Mouse (Mus musculus) limb, embryonic 12.5 days (tissue): ENCODE results near the gene 3110009E18Rik. TPM values are rescaled to one million over a fixed set of nuclear protein-coding genes. Genes with fewer than 3 reads are reported as not detected.

Source experiments
- ATAC-seq: fragments of 200-750 bp; cut with Nextera tagmentation; 2 replicates; pipeline ENCODE4 v1.8.0; 2017; ENCODE audit warnings: low read depth, moderate TSS enrichment; ENCODE audit not compliant: insufficient number of reproducible peaks, insufficient read depth, low FRiP score, low TSS enrichment
- H3K27ac ChIP-seq: fragments of 300-500 bp; sonication (generic); 2 replicates; pipeline ENCODE4 v1.5.1; 2016; ENCODE audit warnings: mild to moderate bottlenecking, moderate library complexity
- H3K27me3 ChIP-seq: fragments of 300-500 bp; sonication (generic); 2 replicates; pipeline ENCODE4 v1.6.1; 2016; ENCODE audit warnings: mild to moderate bottlenecking, moderate library complexity
- H3K36me3 ChIP-seq: fragments of 300-500 bp; sonication (generic); 2 replicates; pipeline ENCODE4 v1.6.1; 2016; ENCODE audit warnings: mild to moderate bottlenecking, moderate library complexity
- H3K4me1 ChIP-seq: fragments of 300-500 bp; sonication (generic); replicated peaks from 2 replicates; pipeline ENCODE4 v1.6.1; 2016
- H3K4me2 ChIP-seq: fragments of 300-500 bp; sonication (generic); 2 replicates; pipeline ENCODE4 v1.6.1; 2016; ENCODE audit warnings: mild to moderate bottlenecking, moderate library complexity
- H3K4me3 ChIP-seq: fragments of 300-500 bp; sonication (generic); replicated peaks from 2 replicates; pipeline ENCODE4 v1.5.1; 2016; ENCODE audit warnings: mild to moderate bottlenecking
- H3K9ac ChIP-seq: fragments of 300-500 bp; sonication (generic); replicated peaks from 2 replicates; pipeline ENCODE4 v1.6.1; 2016; ENCODE audit warnings: mild to moderate bottlenecking, moderate library complexity
- H3K9me3 ChIP-seq: fragments of 300-500 bp; sonication (generic); 2 replicates; pipeline ENCODE4 v1.6.1; 2016; ENCODE audit warnings: mild to moderate bottlenecking, moderate library complexity
- WGBS: fragments of 180-500 bp; shearing (Covaris S2); methylation state at CpG from one replicate; pipeline ENCODE4 v1.1.7; 2016; 5-methylcytosine and 5-hydroxymethylcytosine counted together
- polyA plus RNA-seq: library from polyadenylated mRNA; unstranded; fragments of >200 nt; fragmentation: Nextera tagmentation; extraction: Ambion mirVana; gene quantifications from 2 replicates; pipeline ENCODE4 v1.2.1, GENCODE M21; 2016

Gene 3110009E18Rik
- polyA plus RNA-seq, 1 experiment from 2014 or later, result 19.3 TPM

- Histone ChIP-seq H3K4me3 (no peak overlapping the region), H3K9ac (no peak overlapping the region), H3K27ac (no peak overlapping the region), H3K4me2 (no peak overlapping the region), H3K9me3 (no peaks in the 10 kb centered on the region), H3K36me3 (no peaks in the 10 kb centered on the region), H3K4me1 (no peaks in the 10 kb centered on the region), H3K27me3 (no peaks in the 10 kb centered on the region)
- 68% methylated on average over 6 of the region's 6 CpGs for WGBS
- ATAC-seq, result no peak
Observed at GRCm38 (mm10) chr1:120186204-120186603, 65.2 kb downstream of the 3110009E18Rik start.

- H3K4me2 ChIP-seq, result no peak overlapping the region
- no peaks in the 10 kb centered on the region for H3K27me3 ChIP-seq
- H3K4me1 ChIP-seq, result no peaks in the 10 kb centered on the region
- no peak overlapping the region for H3K9ac ChIP-seq
- H3K4me3 ChIP-seq, result no peak overlapping the region
- no peaks in the 10 kb centered on the region for H3K36me3 ChIP-seq
- 71% methylated on average over 9 of the region's 9 CpGs for WGBS
- H3K9me3 ChIP-seq, result no peaks in the 10 kb centered on the region
- H3K27ac ChIP-seq, result no peak overlapping the region
- no peak for ATAC-seq
Observed at GRCm38 (mm10) chr1:120186655-120187054, 65.7 kb downstream of the 3110009E18Rik start.

- 73% methylated on average over 7 of the region's 7 CpGs for WGBS
- H3K36me3 ChIP-seq, result no peaks in the 10 kb centered on the region
- no peak for ATAC-seq
- no peaks in the 10 kb centered on the region for H3K4me1 ChIP-seq
- H3K27ac ChIP-seq, result no peak overlapping the region
- no peak overlapping the region for H3K4me2 ChIP-seq
- H3K9me3 ChIP-seq, result no peaks in the 10 kb centered on the region
- no peak overlapping the region for H3K4me3 ChIP-seq
- H3K9ac ChIP-seq, result no peak overlapping the region
- H3K27me3 ChIP-seq, result no peaks in the 10 kb centered on the region
Observed at GRCm38 (mm10) chr1:120187059-120187458, 66.1 kb downstream of the 3110009E18Rik start.

GRCm38 (mm10) chr1:120189206-120189605, 68.2 kb downstream of the 3110009E18Rik start:
- H3K4me3 ChIP-seq, result no peak overlapping the region
- no peaks in the 10 kb centered on the region for H3K9me3 ChIP-seq
- H3K27ac ChIP-seq, result no peak overlapping the region
- no peak overlapping the region for H3K4me2 ChIP-seq
- no peaks in the 10 kb centered on the region for H3K4me1 ChIP-seq
- H3K9ac ChIP-seq, result no peak overlapping the region
- no peaks in the 10 kb centered on the region for H3K36me3 ChIP-seq
- WGBS, result 91% methylated on average over 6 of the region's 6 CpGs
- no peaks in the 10 kb centered on the region for H3K27me3 ChIP-seq
- ATAC-seq, result no peak

GRCm38 (mm10) chr1:120190300-120190699, 69.3 kb downstream of the 3110009E18Rik start:
- H3K27ac ChIP-seq, result no peak overlapping the region
- no peak overlapping the region for H3K9ac ChIP-seq
- 96% methylated on average over 2 of the region's 2 CpGs for WGBS
- H3K36me3 ChIP-seq, result no peaks in the 10 kb centered on the region
- H3K4me1 ChIP-seq, result no peaks in the 10 kb centered on the region
- ATAC-seq, result no peak
- no peaks in the 10 kb centered on the region for H3K27me3 ChIP-seq
- no peak overlapping the region for H3K4me3 ChIP-seq
- H3K4me2 ChIP-seq, result no peak overlapping the region
- no peaks in the 10 kb centered on the region for H3K9me3 ChIP-seq

- no peak overlapping the region for H3K4me2 ChIP-seq
- no peaks in the 10 kb centered on the region for H3K9me3 ChIP-seq
- H3K4me1 ChIP-seq, result no peaks in the 10 kb centered on the region
- no peak for ATAC-seq
- no peak overlapping the region for H3K9ac ChIP-seq
- WGBS, result 85% methylated on average over 6 of the region's 6 CpGs
- no peaks in the 10 kb centered on the region for H3K36me3 ChIP-seq
- no peak overlapping the region for H3K4me3 ChIP-seq
- H3K27me3 ChIP-seq, result no peaks in the 10 kb centered on the region
- no peak overlapping the region for H3K27ac ChIP-seq
Observed at GRCm38 (mm10) chr1:120190946-120191345, 70.0 kb downstream of the 3110009E18Rik start.

- H3K4me2 ChIP-seq, result no peak overlapping the region
- ATAC-seq, result no peak
- no peaks in the 10 kb centered on the region for H3K36me3 ChIP-seq
- no peak overlapping the region for H3K4me3 ChIP-seq
- H3K27ac ChIP-seq, result no peak overlapping the region
- 83% methylated on average over 6 of the region's 6 CpGs for WGBS
- no peak overlapping the region for H3K9ac ChIP-seq
- H3K4me1 ChIP-seq, result no peaks in the 10 kb centered on the region; the same call in 1 of the 2 replicates
- no peaks in the 10 kb centered on the region for H3K27me3 ChIP-seq
- no peaks in the 10 kb centered on the region for H3K9me3 ChIP-seq
Observed at GRCm38 (mm10) chr1:120192321-120192720, 71.3 kb downstream of the 3110009E18Rik start.

- Histone ChIP-seq H3K9me3 (no peaks in the 10 kb centered on the region), H3K27ac (no peak overlapping the region), H3K4me2 (no peak overlapping the region), H3K9ac (no peak overlapping the region), H3K4me1 (no peaks in the 10 kb centered on the region; the same call in 1 of the 2 replicates), H3K36me3 (no peaks in the 10 kb centered on the region), H3K27me3 (no peaks in the 10 kb centered on the region), H3K4me3 (no peak overlapping the region)
- WGBS, result 92% methylated on average over 10 of the region's 10 CpGs
- ATAC-seq, result no peak
Observed at GRCm38 (mm10) chr1:120193586-120193985, 72.6 kb downstream of the 3110009E18Rik start.

- 71% methylated on average over 5 of the region's 5 CpGs for WGBS
- no peak overlapping the region for H3K27ac ChIP-seq
- no peak overlapping the region for H3K9ac ChIP-seq
- no peaks in the 10 kb centered on the region for H3K36me3 ChIP-seq
- no peak overlapping the region for H3K4me2 ChIP-seq
- H3K9me3 ChIP-seq, result no peaks in the 10 kb centered on the region
- no peak for ATAC-seq
- no peak overlapping the region for H3K4me3 ChIP-seq
- H3K4me1 ChIP-seq, result no peaks in the 10 kb centered on the region; the same call in 1 of the 2 replicates
- H3K27me3 ChIP-seq, result no peaks in the 10 kb centered on the region
Observed at GRCm38 (mm10) chr1:120195947-120196346, 75.0 kb downstream of the 3110009E18Rik start.

- Histone ChIP-seq H3K9ac (no peak overlapping the region), H3K9me3 (no peaks in the 10 kb centered on the region), H3K27me3 (no peaks in the 10 kb centered on the region), H3K4me2 (no peak overlapping the region), H3K4me1 (no peaks in the 10 kb centered on the region; the same call in 1 of the 2 replicates), H3K36me3 (no peaks in the 10 kb centered on the region), H3K4me3 (no peak overlapping the region), H3K27ac (no peak overlapping the region)
- 93% methylated on average over 2 of the region's 2 CpGs for WGBS
- ATAC-seq, result no peak
Observed at GRCm38 (mm10) chr1:120196724-120197123, 75.7 kb downstream of the 3110009E18Rik start.

- 23% methylated on average over 5 of the region's 5 CpGs for WGBS
- ATAC-seq, result no peak; the same call in 1 of the 2 replicates
Observed at GRCm38 (mm10) chr1:120197189-120197588, 76.2 kb downstream of the 3110009E18Rik start.

GRCm38 (mm10) chr1:120198151-120198550, 77.2 kb downstream of the 3110009E18Rik start:
- Histone ChIP-seq H3K27me3 (no peaks in the 10 kb centered on the region), H3K4me1 (no peaks in the 10 kb centered on the region; the same call in 1 of the 2 replicates), H3K36me3 (no peaks in the 10 kb centered on the region), H3K27ac (no peak overlapping the region), H3K4me2 (no peak overlapping the region), H3K4me3 (no peak overlapping the region), H3K9me3 (no peaks in the 10 kb centered on the region), H3K9ac (no peak overlapping the region)
- 54% methylated on average over 3 of the region's 3 CpGs for WGBS
- no peak for ATAC-seq

More at GRCm38 (mm10) chr1:120197189-120197588, 76.2 kb downstream of the 3110009E18Rik start:
- no peaks in the 10 kb centered on the region; the same call in 1 of the 2 replicates for H3K4me1 ChIP-seq
- no peak overlapping the region for H3K27ac ChIP-seq
- no peak overlapping the region for H3K9ac ChIP-seq
- H3K4me3 ChIP-seq, result no peak overlapping the region
- no peak overlapping the region for H3K4me2 ChIP-seq
- no peaks in the 10 kb centered on the region for H3K36me3 ChIP-seq
- no peaks in the 10 kb centered on the region for H3K9me3 ChIP-seq
- no peaks in the 10 kb centered on the region for H3K27me3 ChIP-seq
